9 mouse cellular contexts compared by ENCODE assay signal in the genomic region with DNA sequence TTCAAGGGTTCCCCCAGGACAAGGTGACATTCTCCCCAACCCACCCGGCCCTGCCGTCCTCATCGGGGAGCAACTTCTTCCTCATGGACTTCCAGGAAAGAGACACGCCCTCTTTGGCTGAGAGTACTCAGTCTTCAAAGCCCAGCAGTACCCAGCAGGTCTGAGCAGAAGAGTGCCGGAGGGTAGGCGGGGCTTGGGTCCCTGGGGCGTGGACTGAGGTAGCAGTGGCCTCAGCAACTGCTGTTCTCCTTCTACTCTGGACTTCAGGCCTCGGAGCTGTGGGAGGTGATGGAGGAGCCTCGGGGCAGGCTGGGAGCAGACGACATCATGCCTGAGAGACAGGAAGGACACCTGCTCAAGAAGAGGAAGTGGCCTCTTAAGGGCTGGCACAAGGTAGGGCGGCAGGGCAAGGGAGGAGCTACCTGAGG. TPM values are rescaled to one million over a fixed set of nuclear protein-coding genes. Genes with fewer than 3 reads are reported as not detected.
DNase-seq lines count a peak whose midpoint lies in the region; ATAC-seq and TF ChIP-seq lines count a peak whose summit lies in the region.
"Had no signal": no experiment of that assay in that cellular context is flagged by ENCODE, and none has a peak within 500 bp of the region (broad histone marks: within the 10 kb centered on the region; RNA-seq: fewer than 3 reads in every experiment).

No protein-coding gene starts in this region.

- ATAC-seq in hindbrain, embryonic 16.5 days, result no peak
- peak; percentile 87 for ATAC-seq in intestine, embryonic 16.5 days
- peak; percentile 54 for ATAC-seq in liver, postnatal 0 days
- ATAC-seq in stomach, embryonic 14.5 days (ENCODE audit: insufficient number of reproducible peaks, insufficient read depth, low FRiP score, low read depth), result peak; percentile 34; the same call in 1 of the 2 replicates

- DNase-seq in hindbrain, embryonic 10.5 days (ENCODE audit: low spot score), result no peak
- peak; percentile 43 for DNase-seq in c-Kit-negative CD71-positive TER-119-positive erythroid progenitor cells, embryonic 14.5 days (ENCODE audit: low read depth, low spot score)
- peak; percentile 66 for DNase-seq in liver, postnatal 0 days
- no peak for DNase-seq in cerebellum, postnatal 14 days
- DNase-seq in gastrocnemius, postnatal 14 days, result no peak

- 34% methylated on average over 11 of the region's 11 CpGs for WGBS in hindbrain, embryonic 10.5 days
- 31% methylated on average over 11 of the region's 11 CpGs for WGBS in hindbrain, embryonic 16.5 days
- 15% methylated on average over 11 of the region's 11 CpGs for WGBS in intestine, embryonic 16.5 days
- WGBS in liver, postnatal 0 days (ENCODE audit: insufficient replicate concordance), result 20% methylated on average over 10 of the region's 11 CpGs
- 13% methylated on average over 11 of the region's 11 CpGs for WGBS in stomach, embryonic 14.5 days

- no peak overlapping the region; the same call in 1 of the 2 replicates for H3K4me2 ChIP-seq in hindbrain, embryonic 16.5 days (ENCODE audit: low read length)
- peak overlapping the region; percentile 78 for H3K4me2 ChIP-seq in intestine, embryonic 16.5 days (ENCODE audit: low read depth, low read length)
- H3K4me2 ChIP-seq in liver, postnatal 0 days (ENCODE audit: low read depth, low read length), result peak overlapping the region; percentile 73
- peak overlapping the region; percentile 95 for H3K4me2 ChIP-seq in stomach, embryonic 14.5 days (replicated peaks; ENCODE audit: low read depth, low read length)

- H3K27ac ChIP-seq in hindbrain, embryonic 10.5 days, result no peak overlapping the region
- no peak overlapping the region for H3K27ac ChIP-seq in hindbrain, embryonic 16.5 days (ENCODE audit: low read depth, low read length)
- peak overlapping the region; percentile 84 for H3K27ac ChIP-seq in intestine, embryonic 16.5 days (ENCODE audit: low read length)
- no peak overlapping the region for H3K27ac ChIP-seq in liver, postnatal 0 days (ENCODE audit: low read depth)
- no peak overlapping the region for H3K27ac ChIP-seq in stomach, embryonic 14.5 days (ENCODE audit: low read length)

- TF ChIP-seq EP300 in liver, postnatal 0 days (IDR thresholded peaks at IDR 0.05; ENCODE audit: low read depth), result no peak

- peaks cover 31% of the 10 kb centered on the region for H3K4me1 ChIP-seq in hindbrain, embryonic 10.5 days (replicated peaks)
- H3K4me1 ChIP-seq in hindbrain, embryonic 16.5 days (ENCODE audit: control insufficient read depth, insufficient read depth, low read depth, low read length), result peaks cover 20% of the 10 kb centered on the region
- peaks cover 20% of the 10 kb centered on the region for H3K4me1 ChIP-seq in intestine, embryonic 16.5 days (ENCODE audit: control insufficient read depth, insufficient read depth, low read length)
- peaks cover 22% of the 10 kb centered on the region for H3K4me1 ChIP-seq in liver, postnatal 0 days (ENCODE audit: insufficient read depth)
- peaks cover 19% of the 10 kb centered on the region for H3K4me1 ChIP-seq in stomach, embryonic 14.5 days (ENCODE audit: control insufficient read depth, insufficient read depth, low read length)

- H3K27me3 ChIP-seq in hindbrain, embryonic 10.5 days (ENCODE audit: insufficient read depth, poor library complexity, severe bottlenecking), result no peaks in the 10 kb centered on the region
- no peaks in the 10 kb centered on the region for H3K27me3 ChIP-seq in hindbrain, embryonic 16.5 days (replicated peaks; ENCODE audit: control insufficient read depth, insufficient read depth, low read length)
- no peaks in the 10 kb centered on the region for H3K27me3 ChIP-seq in intestine, embryonic 16.5 days (replicated peaks; ENCODE audit: control insufficient read depth, insufficient read depth, low read length)
- H3K27me3 ChIP-seq in liver, postnatal 0 days (ENCODE audit: insufficient read depth, low read length), result no peaks in the 10 kb centered on the region
- H3K27me3 ChIP-seq in stomach, embryonic 14.5 days (ENCODE audit: control insufficient read depth, insufficient read depth, low read length), result no peaks in the 10 kb centered on the region

- intact Hi-C loops in gastrocnemius, postnatal 14 days (cut with DNase I; ENCODE audit: low total_unique reads), result no loop called here

- H3K9me3 ChIP-seq in hindbrain, embryonic 10.5 days, result no peaks in the 10 kb centered on the region
- no peaks in the 10 kb centered on the region for H3K9me3 ChIP-seq in hindbrain, embryonic 16.5 days (ENCODE audit: control insufficient read depth, low read length)
- H3K9me3 ChIP-seq in intestine, embryonic 16.5 days (ENCODE audit: control insufficient read depth, low read length), result no peaks in the 10 kb centered on the region
- no peaks in the 10 kb centered on the region for H3K9me3 ChIP-seq in liver, postnatal 0 days (ENCODE audit: low read length)
- H3K9me3 ChIP-seq in stomach, embryonic 14.5 days (ENCODE audit: control insufficient read depth, low read depth, low read length), result no peaks in the 10 kb centered on the region

- no peak for TF ChIP-seq CTCF in liver, postnatal 0 days (IDR thresholded peaks at IDR 0.05; ENCODE audit: low read depth)

- H3K36me3 ChIP-seq in hindbrain, embryonic 10.5 days, result peaks cover 69% of the 10 kb centered on the region
- H3K36me3 ChIP-seq in hindbrain, embryonic 16.5 days (ENCODE audit: control insufficient read depth, insufficient read depth, low read length), result peaks cover 22% of the 10 kb centered on the region
- H3K36me3 ChIP-seq in intestine, embryonic 16.5 days (ENCODE audit: control insufficient read depth, insufficient read depth, low read length), result peaks cover 26% of the 10 kb centered on the region
- H3K36me3 ChIP-seq in liver, postnatal 0 days (replicated peaks; ENCODE audit: insufficient read depth, low read length), result peaks cover 37% of the 10 kb centered on the region
- peaks cover 42% of the 10 kb centered on the region for H3K36me3 ChIP-seq in stomach, embryonic 14.5 days (ENCODE audit: control insufficient read depth, insufficient read depth, low read length)

- peak overlapping the region; percentile 77; the same call in 1 of the 2 replicates for H3K4me3 ChIP-seq in hindbrain, embryonic 10.5 days
- H3K4me3 ChIP-seq in hindbrain, embryonic 16.5 days (ENCODE audit: low read length), result no peak overlapping the region
- H3K4me3 ChIP-seq in intestine, embryonic 16.5 days (ENCODE audit: low read length), result peak overlapping the region; percentile 80
- peak overlapping the region; percentile 67; the same call in 1 of the 2 replicates for H3K4me3 ChIP-seq in liver, postnatal 0 days (ENCODE audit: low read depth, low read length)
- no peak overlapping the region for H3K4me3 ChIP-seq in stomach, embryonic 14.5 days (ENCODE audit: low read depth, low read length)

- H3K9ac ChIP-seq in hindbrain, embryonic 16.5 days (ENCODE audit: low read depth, low read length), result no peak overlapping the region; the same call in 1 of the 2 replicates
- peak overlapping the region; percentile 86 for H3K9ac ChIP-seq in intestine, embryonic 16.5 days (ENCODE audit: low read depth, low read length)
- no peak overlapping the region for H3K9ac ChIP-seq in liver, postnatal 0 days (replicated peaks)
- H3K9ac ChIP-seq in stomach, embryonic 14.5 days (replicated peaks; ENCODE audit: low read depth, low read length), result no peak overlapping the region

RNA-seq across cellular contexts. Expression of a gene that starts 1.8 kb away (rescaled TPM):
- polyA plus RNA-seq in hindbrain, embryonic 10.5 days (2016; fragmentation: Nextera tagmentation; extraction: Ambion mirVana), result 9.4 and 10.7 TPM in 2 replicates
- 12.5 and 12.9 TPM in 2 replicates for polyA plus RNA-seq in hindbrain, embryonic 16.5 days (2015; fragmentation: Nextera tagmentation; extraction: Ambion mirVana)
- polyA plus RNA-seq in intestine, embryonic 16.5 days (2015; fragmentation: Nextera tagmentation; extraction: Ambion mirVana), result 12.4 and 12.6 TPM in 2 replicates
- polyA plus RNA-seq in liver, postnatal 0 days (2015; fragmentation: Nextera tagmentation; extraction: Ambion mirVana), result 1.8 and 2.4 TPM in 2 replicates
- 4.5 and 8.2 TPM in 2 replicates for polyA plus RNA-seq in stomach, embryonic 14.5 days (2014; fragmentation: Nextera tagmentation; extraction: Ambion mirVana)
- 1 to 10 TPM; 2.7 to 3.3 TPM for total RNA-seq in gastrocnemius, postnatal 14 days (2021)

RNA-seq across cellular contexts. Expression of a gene that starts 10.9 kb away (rescaled TPM):
- 78.9 and 80.7 TPM in 2 replicates for polyA plus RNA-seq in hindbrain, embryonic 10.5 days (2016; fragmentation: Nextera tagmentation; extraction: Ambion mirVana)
- polyA plus RNA-seq in hindbrain, embryonic 16.5 days (2015; fragmentation: Nextera tagmentation; extraction: Ambion mirVana), result 63.4 and 66.9 TPM in 2 replicates
- 85.4 and 93.0 TPM in 2 replicates for polyA plus RNA-seq in intestine, embryonic 16.5 days (2015; fragmentation: Nextera tagmentation; extraction: Ambion mirVana)
- 34.1 and 34.5 TPM in 2 replicates for polyA plus RNA-seq in liver, postnatal 0 days (2015; fragmentation: Nextera tagmentation; extraction: Ambion mirVana)
- 86.7 and 89.2 TPM in 2 replicates for polyA plus RNA-seq in stomach, embryonic 14.5 days (2014; fragmentation: Nextera tagmentation; extraction: Ambion mirVana)
- total RNA-seq in gastrocnemius, postnatal 14 days (2021), result 10 to 100 TPM; 39.8 to 44.0 TPM

RNA-seq across cellular contexts. Expression of a gene that starts 11.0 kb away (rescaled TPM):
- polyA plus RNA-seq in hindbrain, embryonic 10.5 days (2016; fragmentation: Nextera tagmentation; extraction: Ambion mirVana), result 3.5 and 6.8 TPM in 2 replicates
- 3.4 and 3.9 TPM in 2 replicates for polyA plus RNA-seq in hindbrain, embryonic 16.5 days (2015; fragmentation: Nextera tagmentation; extraction: Ambion mirVana)
- polyA plus RNA-seq in intestine, embryonic 16.5 days (2015; fragmentation: Nextera tagmentation; extraction: Ambion mirVana), result 0.29 and 0.37 TPM in 2 replicates
- polyA plus RNA-seq in liver, postnatal 0 days (2015; fragmentation: Nextera tagmentation; extraction: Ambion mirVana), result 0.65 and 0.73 TPM in 2 replicates
- 0.38 TPM in 1 of 2 replicates, not detected in the other for polyA plus RNA-seq in stomach, embryonic 14.5 days (2014; fragmentation: Nextera tagmentation; extraction: Ambion mirVana)
- total RNA-seq in gastrocnemius, postnatal 14 days (2021), result not detected
- polyA plus RNA-seq: spleen, adult 2 months had no signal

RNA-seq across cellular contexts. Expression of a gene that starts 22.5 kb away (rescaled TPM):
- polyA plus RNA-seq in hindbrain, embryonic 10.5 days (2016; fragmentation: Nextera tagmentation; extraction: Ambion mirVana), result 38.3 and 39.4 TPM in 2 replicates
- 14.5 and 16.8 TPM in 2 replicates for polyA plus RNA-seq in hindbrain, embryonic 16.5 days (2015; fragmentation: Nextera tagmentation; extraction: Ambion mirVana)
- polyA plus RNA-seq in intestine, embryonic 16.5 days (2015; fragmentation: Nextera tagmentation; extraction: Ambion mirVana), result 25.5 and 26.9 TPM in 2 replicates
- 20.6 and 21.2 TPM in 2 replicates for polyA plus RNA-seq in liver, postnatal 0 days (2015; fragmentation: Nextera tagmentation; extraction: Ambion mirVana)
- 17.7 and 19.7 TPM in 2 replicates for polyA plus RNA-seq in stomach, embryonic 14.5 days (2014; fragmentation: Nextera tagmentation; extraction: Ambion mirVana)
- total RNA-seq in gastrocnemius, postnatal 14 days (2021), result 10 to 100 TPM in 1 of 2 experiments, 1 to 10 TPM in 1; 8.9 to 10.4 TPM

RNA-seq across cellular contexts. Expression of a gene that starts 39.0 kb away (rescaled TPM):
- 1.6 and 2.3 TPM in 2 replicates for polyA plus RNA-seq in hindbrain, embryonic 10.5 days (2016; fragmentation: Nextera tagmentation; extraction: Ambion mirVana)
- 0.32 and 0.35 TPM in 2 replicates for polyA plus RNA-seq in hindbrain, embryonic 16.5 days (2015; fragmentation: Nextera tagmentation; extraction: Ambion mirVana)
- polyA plus RNA-seq in intestine, embryonic 16.5 days (2015; fragmentation: Nextera tagmentation; extraction: Ambion mirVana), result not detected in 2 replicates
- polyA plus RNA-seq in liver, postnatal 0 days (2015; fragmentation: Nextera tagmentation; extraction: Ambion mirVana), result 0.06 and 0.07 TPM in 2 replicates
- polyA plus RNA-seq in stomach, embryonic 14.5 days (2014; fragmentation: Nextera tagmentation; extraction: Ambion mirVana), result 0.15 and 0.42 TPM in 2 replicates
- total RNA-seq in gastrocnemius, postnatal 14 days (2021), result under 1 TPM; 0.10 to 0.11 TPM

Comparison
In these comparisons a context has a peak if more than half of its experiments do, and no peak if none do; other contexts are left out.
1. H3K4me3 ChIP-seq: peak in hindbrain, embryonic 10.5 days (single experiment), intestine, embryonic 16.5 days (single experiment) and liver, postnatal 0 days (single experiment); none in hindbrain, embryonic 16.5 days (single experiment) and stomach, embryonic 14.5 days (single experiment).
2. DNase-seq: peak in c-Kit-negative CD71-positive TER-119-positive erythroid progenitor cells, embryonic 14.5 days (single experiment) and liver, postnatal 0 days (single experiment); none in hindbrain, embryonic 10.5 days (single experiment), cerebellum, postnatal 14 days (0 of 2) and gastrocnemius, postnatal 14 days (single experiment).